Mouse (Mus musculus) forebrain, embryonic 16.5 days (tissue): ENCODE measurements around the gene Zswim9. TPM values are rescaled to one million over a fixed set of nuclear protein-coding genes. Genes with fewer than 3 reads are reported as not detected.

Source experiments
- polyA plus RNA-seq: library from polyadenylated mRNA; unstranded; fragments of >200 nt; fragmentation: Nextera tagmentation; extraction: Ambion mirVana; gene quantifications from 2 replicates; pipeline ENCODE4 v1.2.1, GENCODE M21; 2015

Gene Zswim9
- polyA plus RNA-seq, 1 experiment from 2014 or later: 18.6 TPM

Other genes with a start within 250 kb of the Zswim9 start
- 170 and 175 TPM in 2 replicates for gene Chmp2a, start 243.9 kb downstream of the Zswim9 start, polyA plus RNA-seq
- 66.8 and 67.7 TPM in 2 replicates for gene Ube2m, start 240.4 kb downstream of the Zswim9 start, polyA plus RNA-seq
- gene Mzf1, start 224.0 kb downstream of the Zswim9 start, polyA plus RNA-seq: 6.7 and 10.6 TPM in 2 replicates
- 0.04 TPM in 2 replicates for gene Vmn1r85, start 183.5 kb downstream of the Zswim9 start, polyA plus RNA-seq
- gene Vmn1r86, start 158.8 kb downstream of the Zswim9 start, polyA plus RNA-seq: not detected in 2 replicates
- not detected in 2 replicates for gene Vmn1r87, start 138.6 kb downstream of the Zswim9 start, polyA plus RNA-seq
- gene Vmn1r88, start 119.2 kb downstream of the Zswim9 start, polyA plus RNA-seq: not detected in 2 replicates
- gene Vmn1r89, start 65.7 kb downstream of the Zswim9 start, polyA plus RNA-seq: not detected in 2 replicates
- gene Lig1, start 1.4 kb downstream of the Zswim9 start, polyA plus RNA-seq: 41.7 and 42.9 TPM in 2 replicates
- gene Pla2g4c, start 45.9 kb upstream of the Zswim9 start, polyA plus RNA-seq: 0.51 and 0.80 TPM in 2 replicates
- 0.25 TPM in 1 of 2 replicates, not detected in the other for gene Cabp5, start 119.4 kb upstream of the Zswim9 start, polyA plus RNA-seq
- not detected in 2 replicates for gene Bsph1, start 172.1 kb upstream of the Zswim9 start, polyA plus RNA-seq